Mouse (Mus musculus): Measurements from ENCODE around the gene Syn3. TPM values are rescaled to one million over a fixed set of nuclear protein-coding genes. Genes with fewer than 3 reads are reported as not detected.
"Not testable (repeated sequence)": the region's sequence is repeated elsewhere in the genome, so short reads cannot be mapped to it uniquely, and the experiment has no call there.

The Syn3 gene
- polyA plus RNA-seq, 1 experiment from 2014 or later = 1.3 TPM

- ATAC-seq (ENCODE audit: low FRiP score, low TSS enrichment) (peak; percentile 58), DNase-seq (ENCODE audit: low spot score) (no peak)
- WGBS = 75% methylated on average over 2 of the region's 2 CpGs
These were observed 114.0 kb downstream of the Syn3 start for GRCm38 (mm10) chr10:86384655-86385054.

GRCm38 (mm10) chr10:86381922-86382260 is 116.8 kb downstream of the Syn3 start:
- Histone ChIP-seq H3K36me3 (ENCODE audit: control insufficient read depth, insufficient read depth, low read length) (no peaks in the 10 kb centered on the region), H3K9me3 (ENCODE audit: control insufficient read depth, low read length) (no peaks in the 10 kb centered on the region), H3K4me3 (ENCODE audit: low read depth, low read length) (no peak overlapping the region), H3K4me1 (replicated peaks; ENCODE audit: control insufficient read depth, insufficient read depth) (no peaks in the 10 kb centered on the region), H3K4me2 (replicated peaks; ENCODE audit: low read depth) (no peak overlapping the region), H3K27me3 (ENCODE audit: control insufficient read depth, insufficient read depth, low read length) (no peaks in the 10 kb centered on the region), H3K9ac (ENCODE audit: low read length) (no peak overlapping the region), H3K27ac (replicated peaks) (no peak overlapping the region)
- TF ChIP-seq CTCF (IDR thresholded peaks at IDR 0.05; ENCODE audit: low read depth) = no peak
- no peak for TF ChIP-seq EP300 (optimal IDR thresholded peaks at IDR 0.05)
- DNase-seq (ENCODE audit: low spot score) (no peak), ATAC-seq (ENCODE audit: low FRiP score, low TSS enrichment) (no peak)
- WGBS = 29% methylated on average over 2 of the region's 2 CpGs

More at GRCm38 (mm10) chr10:86384655-86385054, 114.0 kb downstream of the Syn3 start:
- H3K9ac ChIP-seq (ENCODE audit: low read length) = no peak overlapping the region
- no peaks in the 10 kb centered on the region for H3K27me3 ChIP-seq (ENCODE audit: control insufficient read depth, insufficient read depth, low read length)
- no peaks in the 10 kb centered on the region for H3K9me3 ChIP-seq (ENCODE audit: control insufficient read depth, low read length)
- TF ChIP-seq CTCF (IDR thresholded peaks at IDR 0.05; ENCODE audit: low read depth) (no peak), EP300 (optimal IDR thresholded peaks at IDR 0.05) (no peak)
- no peak overlapping the region for H3K27ac ChIP-seq (replicated peaks)
- no peaks in the 10 kb centered on the region for H3K36me3 ChIP-seq (ENCODE audit: control insufficient read depth, insufficient read depth, low read length)
- no peak overlapping the region for H3K4me2 ChIP-seq (replicated peaks; ENCODE audit: low read depth)
- H3K4me1 ChIP-seq (replicated peaks; ENCODE audit: control insufficient read depth, insufficient read depth) = 0 out of 2 replicates have a peak, but pooled peaks cover 2% of the 10 kb centered on the region
- H3K4me3 ChIP-seq (ENCODE audit: low read depth, low read length) = no peak overlapping the region

- H3K4me1 ChIP-seq (replicated peaks; ENCODE audit: control insufficient read depth, insufficient read depth) = no peaks in the 10 kb centered on the region
- no peaks in the 10 kb centered on the region for H3K27me3 ChIP-seq (ENCODE audit: control insufficient read depth, insufficient read depth, low read length)
- no peak for DNase-seq (ENCODE audit: low spot score)
- no peaks in the 10 kb centered on the region for H3K36me3 ChIP-seq (ENCODE audit: control insufficient read depth, insufficient read depth, low read length)
- no peak overlapping the region for H3K9ac ChIP-seq (ENCODE audit: low read length)
- no peak overlapping the region for H3K4me3 ChIP-seq (ENCODE audit: low read depth, low read length)
- TF ChIP-seq EP300 (optimal IDR thresholded peaks at IDR 0.05) = no peak
- no peak for TF ChIP-seq CTCF (IDR thresholded peaks at IDR 0.05; ENCODE audit: low read depth)
- ATAC-seq (ENCODE audit: low FRiP score, low TSS enrichment) = no peak
- no peak overlapping the region for H3K27ac ChIP-seq (replicated peaks)
- H3K4me2 ChIP-seq (replicated peaks; ENCODE audit: low read depth) = no peak overlapping the region
- 47% methylated on average over 9 of the region's 9 CpGs for WGBS
- no peaks in the 10 kb centered on the region for H3K9me3 ChIP-seq (ENCODE audit: control insufficient read depth, low read length)
These were observed 117.4 kb downstream of the Syn3 start for GRCm38 (mm10) chr10:86381150-86381921.

- DNase-seq (ENCODE audit: low spot score) = no peak
- Histone ChIP-seq H3K9ac (ENCODE audit: low read length) (no peak overlapping the region), H3K27me3 (ENCODE audit: control insufficient read depth, insufficient read depth, low read length) (no peaks in the 10 kb centered on the region), H3K4me3 (ENCODE audit: low read depth, low read length) (no peak overlapping the region), H3K36me3 (ENCODE audit: control insufficient read depth, insufficient read depth, low read length) (no peaks in the 10 kb centered on the region), H3K9me3 (ENCODE audit: control insufficient read depth, low read length) (no peaks in the 10 kb centered on the region), H3K4me2 (replicated peaks; ENCODE audit: low read depth) (no peak overlapping the region), H3K4me1 (replicated peaks; ENCODE audit: control insufficient read depth, insufficient read depth) (no peaks in the 10 kb centered on the region), H3K27ac (replicated peaks) (no peak overlapping the region)
- 49% methylated on average over 2 of the region's 2 CpGs for WGBS
- TF ChIP-seq EP300 (optimal IDR thresholded peaks at IDR 0.05) (no peak), CTCF (IDR thresholded peaks at IDR 0.05; ENCODE audit: low read depth) (no peak)
- no peak for ATAC-seq (ENCODE audit: low FRiP score, low TSS enrichment)
These were observed 118.1 kb downstream of the Syn3 start for GRCm38 (mm10) chr10:86380626-86381025.

- not testable (repeated sequence) for H3K27ac ChIP-seq (replicated peaks); H3K36me3 ChIP-seq (ENCODE audit: control insufficient read depth, insufficient read depth, low read length); H3K4me3 ChIP-seq (ENCODE audit: low read depth, low read length); H3K4me2 ChIP-seq (replicated peaks; ENCODE audit: low read depth); ATAC-seq (ENCODE audit: low FRiP score, low TSS enrichment); H3K9me3 ChIP-seq (ENCODE audit: control insufficient read depth, low read length); H3K9ac ChIP-seq (ENCODE audit: low read length); H3K27me3 ChIP-seq (ENCODE audit: control insufficient read depth, insufficient read depth, low read length); DNase-seq (ENCODE audit: low spot score); H3K4me1 ChIP-seq (replicated peaks; ENCODE audit: control insufficient read depth, insufficient read depth)
- WGBS = 71% methylated on average over 2 of the region's 2 CpGs
These were observed 119.9 kb downstream of the Syn3 start for GRCm38 (mm10) chr10:86378803-86379202.

GRCm38 (mm10) chr10:86376392-86377185 is 122.1 kb downstream of the Syn3 start:
- H3K4me3 ChIP-seq (ENCODE audit: low read depth, low read length) = no peak overlapping the region
- no peaks in the 10 kb centered on the region for H3K4me1 ChIP-seq (replicated peaks; ENCODE audit: control insufficient read depth, insufficient read depth)
- no peak overlapping the region for H3K4me2 ChIP-seq (replicated peaks; ENCODE audit: low read depth)
- H3K9ac ChIP-seq (ENCODE audit: low read length) = no peak overlapping the region
- no peaks in the 10 kb centered on the region for H3K9me3 ChIP-seq (ENCODE audit: control insufficient read depth, low read length)
- WGBS = 57% methylated on average over 8 of the region's 8 CpGs
- DNase-seq (ENCODE audit: low spot score) (peak; percentile 34), ATAC-seq (ENCODE audit: low FRiP score, low TSS enrichment) (peak; percentile 53; the same call in 1 of the 2 replicates)
- no peaks in the 10 kb centered on the region for H3K36me3 ChIP-seq (ENCODE audit: control insufficient read depth, insufficient read depth, low read length)
- H3K27ac ChIP-seq (replicated peaks) = no peak overlapping the region
- H3K27me3 ChIP-seq (ENCODE audit: control insufficient read depth, insufficient read depth, low read length) = no peaks in the 10 kb centered on the region
- TF ChIP-seq EP300 (optimal IDR thresholded peaks at IDR 0.05) = no peak
